19 mouse cellular contexts compared by ENCODE assay signal in the genomic region with DNA sequence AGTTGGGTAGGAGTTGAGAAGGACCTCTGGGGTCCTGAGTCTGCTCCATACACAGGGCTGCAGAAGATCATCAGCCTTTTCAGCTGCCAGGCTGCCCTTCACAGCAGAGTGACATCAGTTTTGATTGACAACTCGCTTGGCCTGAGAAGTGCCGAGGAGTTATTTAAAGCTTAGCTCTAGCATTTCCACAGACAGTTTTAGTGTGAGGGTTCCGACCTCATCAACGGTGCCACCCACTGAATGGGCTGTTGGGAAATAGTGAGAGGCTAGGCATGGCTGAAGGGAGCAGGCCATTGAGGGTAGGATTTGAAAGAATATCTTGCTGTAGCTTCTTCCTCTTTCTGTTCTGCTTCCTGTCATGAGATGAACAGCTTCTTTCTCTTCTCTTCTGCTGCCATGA. TPM values are rescaled to one million over a fixed set of nuclear protein-coding genes. Genes with fewer than 3 reads are reported as not detected.
DNase-seq lines count a peak whose midpoint lies in the region; ATAC-seq and TF ChIP-seq lines count a peak whose summit lies in the region.
"Had no signal": no experiment of that assay in that cellular context is flagged by ENCODE, and none has a peak within 500 bp of the region (broad histone marks: within the 10 kb centered on the region; RNA-seq: fewer than 3 reads in every experiment).

No protein-coding gene starts in this region.

- no peak for DNase-seq in heart, adult 8-10 months (ENCODE audit: low spot score)
- DNase-seq in A20 (ENCODE audit: low read depth, low spot score) (peak; percentile 73), MEL (ENCODE audit: low read depth, low spot score) (peak; percentile 45)
- no peak for DNase-seq in left cerebral cortex, postnatal 14 days (ENCODE audit: low spot score in 2 of 2)
- DNase-seq in Muller cell, postnatal 12 days (ENCODE audit: inconsistent ontology term): no peak
- no peak for DNase-seq in ovary, postnatal 10 days (ENCODE audit: low spot score)
- DNase-seq: adrenal gland, postnatal 14 days; cerebellum, adult 8-10 months; forebrain, postnatal 0 days; kidney, adult 2 months; kidney, postnatal 25 days; midbrain, embryonic 14.5 days; right cerebral cortex, adult 18-20 months; thymus, postnatal 25 days had no signal

- TF ChIP-seq EP300 in MEL (IDR thresholded peaks at IDR 0.05; ENCODE audit: low read depth in 1 of 2, low read length in 2 of 2): no peak

- H3K79me2 ChIP-seq in MEL (ENCODE audit: control insufficient read depth, insufficient read depth, low read length, poor library complexity): peaks cover 57% of the 10 kb centered on the region

- no peak for TF ChIP-seq POLR2A in MEL (IDR thresholded peaks at IDR 0.05; ENCODE audit: control insufficient read depth in 1 of 2, insufficient read depth in 1 of 2, low read depth in 1 of 2, low read length in 2 of 2, poor library complexity in 1 of 2)

- no peaks in the 10 kb centered on the region for H3K9me3 ChIP-seq in heart, embryonic 14.5 days (ENCODE audit: control insufficient read depth, low read length)
- H3K9me3 ChIP-seq in MEL (replicated peaks; ENCODE audit: insufficient read depth, low read length): no peaks in the 10 kb centered on the region
- H3K9me3 ChIP-seq: heart, embryonic 15.5 days; limb, embryonic 15.5 days had no signal

- H3K4me3 ChIP-seq in heart, embryonic 14.5 days (ENCODE audit: control insufficient read depth in 1 of 2, insufficient read depth in 1 of 2, low read depth in 1 of 2, low read length in 2 of 2): no peak overlapping the region
- H3K4me3 ChIP-seq in MEL (ENCODE audit: control insufficient read depth in 1 of 2, insufficient read depth in 1 of 2, low read depth in 2 of 2, low read length in 2 of 2): no peak overlapping the region
- H3K4me3 ChIP-seq: heart, embryonic 15.5 days; limb, embryonic 15.5 days had no signal

- intact Hi-C loops in left cerebral cortex, postnatal 14 days (cut with DNase I): no loop called here

- peaks cover 10 to 23% of the 10 kb centered on the region in 2 experiments for H3K4me1 ChIP-seq in heart, embryonic 14.5 days (ENCODE audit: control insufficient read depth in 2 of 2, insufficient read depth in 2 of 2, low read length in 2 of 2)
- peaks cover 8 to 9% of the 10 kb centered on the region in 2 experiments; a peak in 3 of 4 replicates for H3K4me1 ChIP-seq in MEL (ENCODE audit: control insufficient read depth in 1 of 2, insufficient read depth in 2 of 2, low read length in 2 of 2)
- H3K4me1 ChIP-seq: limb, embryonic 15.5 days had no signal

- no peak overlapping the region for H3K9ac ChIP-seq in heart, embryonic 14.5 days (ENCODE audit: low read length)
- H3K9ac ChIP-seq in MEL (ENCODE audit: control insufficient read depth, low read depth, low read length, poor library complexity, severe bottlenecking): no peak overlapping the region
- H3K9ac ChIP-seq: forebrain, postnatal 0 days; heart, embryonic 15.5 days; limb, embryonic 15.5 days had no signal

- H3K4me2 ChIP-seq in heart, embryonic 14.5 days (ENCODE audit: low read length): no peak overlapping the region
- H3K4me2 ChIP-seq: heart, embryonic 15.5 days; limb, embryonic 15.5 days had no signal

- TF ChIP-seq CTCF in MEL (IDR thresholded peaks at IDR 0.05 in 2 of 3, conservative IDR thresholded peaks at IDR 0.05 in 1 of 3; ENCODE audit: control insufficient read depth in 1 of 3, insufficient read depth in 1 of 3, low read depth in 2 of 3, low read length in 3 of 3, poor library complexity in 1 of 3, severe bottlenecking in 1 of 3): no peak

- H3K36me3 ChIP-seq in heart, embryonic 14.5 days (ENCODE audit: control insufficient read depth, insufficient read depth, low read length): no peaks in the 10 kb centered on the region
- H3K36me3 ChIP-seq in MEL (ENCODE audit: control insufficient read depth in 1 of 2, insufficient read depth in 2 of 2, low read length in 2 of 2): peaks cover 2 to 13% of the 10 kb centered on the region in 2 experiments; a peak in 2 of 4 replicates
- H3K36me3 ChIP-seq: heart, embryonic 15.5 days; limb, embryonic 15.5 days had no signal

- H3K27me3 ChIP-seq in heart, embryonic 14.5 days (ENCODE audit: control insufficient read depth, insufficient read depth, low read length): no peaks in the 10 kb centered on the region
- H3K27me3 ChIP-seq in MEL (ENCODE audit: control insufficient read depth in 1 of 2, insufficient read depth in 2 of 2, low read length in 2 of 2): no peaks in the 10 kb centered on the region
- H3K27me3 ChIP-seq: heart, embryonic 15.5 days; limb, embryonic 15.5 days had no signal

- WGBS in heart, embryonic 14.5 days: 30% methylated on average over 4 of the region's 4 CpGs

- 0 out of 2 replicates have a peak, but pooled peaks have one; percentile 59 for ATAC-seq in heart, embryonic 14.5 days (ENCODE audit: insufficient number of reproducible peaks, insufficient read depth, low FRiP score, low read depth)
- peak; percentile 95 for ATAC-seq in megakaryocyte, adult 5-6 weeks (ENCODE audit: poor library complexity, severe bottlenecking)
- ATAC-seq: forebrain, postnatal 0 days; hindbrain, postnatal 0 days had no signal

- no peak for TF ChIP-seq RAD21 in MEL (IDR thresholded peaks at IDR 0.05; ENCODE audit: low read depth, low read length)

- 0 out of 4 replicates have a peak overlapping the region, but pooled peaks have one; percentile 5 to 27 for H3K27ac ChIP-seq in heart, embryonic 14.5 days (replicated peaks in 1 of 2; ENCODE audit: control insufficient read depth in 1 of 2, insufficient read depth in 1 of 2, low read depth in 2 of 2, low read length in 2 of 2)
- no peak overlapping the region for H3K27ac ChIP-seq in MEL (ENCODE audit: control insufficient read depth, low read depth, low read length)
- H3K27ac ChIP-seq: heart, embryonic 15.5 days; hindbrain, postnatal 0 days; limb, embryonic 15.5 days had no signal

TF ChIP-seq in MEL, 35 proteins besides CTCF, POLR2A, EP300 and RAD21:
- TF ChIP-seq GABPA (IDR thresholded peaks at IDR 0.05; ENCODE audit: low read depth, low read length) (no peak), E2F4 (IDR thresholded peaks at IDR 0.05; ENCODE audit: borderline replicate concordance, low read depth, low read length) (no peak), JUND (IDR thresholded peaks at IDR 0.05; ENCODE audit: low read depth, low read length) (no peak), TBP (IDR thresholded peaks at IDR 0.05; ENCODE audit: low read depth, low read length) (no peak), MAZ (IDR thresholded peaks at IDR 0.05; ENCODE audit: low read depth, low read length) (no peak), POLR2AphosphoS2 (IDR thresholded peaks at IDR 0.05; ENCODE audit: low read length) (no peak), KAT2A (conservative IDR thresholded peaks at IDR 0.05; ENCODE audit: low read depth, low read length) (no peak), TAL1 (IDR thresholded peaks at IDR 0.05; ENCODE audit: low read length) (no peak), MAX (IDR thresholded peaks at IDR 0.05; ENCODE audit: low read length) (no peak), ETS1 (IDR thresholded peaks at IDR 0.05; ENCODE audit: low read depth, low read length) (no peak), MYB (IDR thresholded peaks at IDR 0.05; ENCODE audit: low read depth, low read length) (no peak)

RNA-seq across cellular contexts. Expression of gene Bcl2, which starts 18.4 kb away (rescaled TPM):
- polyA plus RNA-seq in heart, embryonic 14.5 days (2014; fragmentation: Nextera tagmentation; extraction: Ambion mirVana): 5.3 and 6.2 TPM in 2 replicates
- 1 to 10 TPM; 3.7 to 5.4 (median 4.2) TPM for total RNA-seq in heart, adult 8-10 months (2022)
- 26.0 and 30.9 TPM in 2 replicates for total RNA-seq in MEL (2012; rRNA removed)
- 10 to 100 TPM; 38.8 to 87.0 TPM for polyA plus RNA-seq in MEL (2012; ENCODE audit: insufficient read depth in 1 of 2, insufficient read length in 2 of 2, low read depth in 1 of 2, low replicate concordance in 2 of 2, missing spikeins in 1 of 2)
- 7.1 and 8.0 TPM in 2 replicates for total RNA-seq in megakaryocyte, adult 5-6 weeks (2015)
- 7.8 and 11.9 TPM in 2 replicates for total RNA-seq in megakaryocyte, adult 5-6 weeks (2017)
- 10 to 100 TPM; 12.3 to 12.4 TPM for total RNA-seq in left cerebral cortex, postnatal 14 days (2021)

Comparison
In these comparisons a context has a peak if more than half of its experiments do, and no peak if none do; other contexts are left out.
1. DNase-seq: peak in A20 (single experiment) and MEL (single experiment); none in heart, adult 8-10 months (single experiment), left cerebral cortex, postnatal 14 days (0 of 2), Muller cell, postnatal 12 days (single experiment) and ovary, postnatal 10 days (single experiment).